Mouse (Mus musculus) liver, embryonic 11.5 days (tissue): ENCODE measurements at regions not wholly inside any gene's neighbourhood (a gene's known extent, or its start where the extent isn't known, plus 50 kb on each side); places are given as distances from the start of the nearest gene placed in this dataset.

Source experiments
- ATAC-seq: fragments of 200-750 bp; cut with Nextera tagmentation; replicated peaks from 2 replicates; pipeline ENCODE4 v1.8.0; 2017; ENCODE audit warnings: moderate number of reproducible peaks, mild to moderate bottlenecking, moderate TSS enrichment, moderate library complexity; ENCODE audit not compliant: low FRiP score
- DNase-seq: peaks from one replicate; pipeline ENCODE4 v3.0.0-alpha.2; 2017; ENCODE audit warnings: low spot score
- H3K27ac ChIP-seq: fragments of 300-500 bp; sonication (generic); 2 replicates; pipeline ENCODE4 v1.5.1; 2014; ENCODE audit warnings: mild to moderate bottlenecking, low read depth, low read length, control low read depth
- H3K27me3 ChIP-seq: fragments of 300-500 bp; sonication (generic); replicated peaks from 2 replicates; pipeline ENCODE4 v1.6.1; 2014; ENCODE audit warnings: low read length, mixed read lengths; ENCODE audit not compliant: control insufficient read depth, insufficient read depth
- H3K36me3 ChIP-seq: fragments of 300-500 bp; sonication (generic); 2 replicates; pipeline ENCODE4 v1.6.1; 2014; ENCODE audit warnings: mild to moderate bottlenecking, low read length, moderate library complexity, mixed read lengths; ENCODE audit not compliant: control insufficient read depth, insufficient read depth
- H3K4me1 ChIP-seq: fragments of 300-500 bp; sonication (generic); replicated peaks from 2 replicates; pipeline ENCODE4 v1.6.1; 2014; ENCODE audit warnings: low read length, mixed read lengths; ENCODE audit not compliant: control insufficient read depth, insufficient read depth
- H3K4me2 ChIP-seq: fragments of 300-500 bp; sonication (generic); 2 replicates; pipeline ENCODE4 v1.6.1; 2014; ENCODE audit warnings: mild to moderate bottlenecking, control low read depth, moderate library complexity
- H3K4me3 ChIP-seq: fragments of 300-500 bp; sonication (generic); 2 replicates; pipeline ENCODE4 v1.5.1; 2014; ENCODE audit warnings: low read depth, low read length, control low read depth
- H3K9ac ChIP-seq: fragments of 300-500 bp; sonication (generic); 2 replicates; pipeline ENCODE4 v1.6.1; 2014; ENCODE audit warnings: low read depth, low read length, control low read depth
- H3K9me3 ChIP-seq: fragments of 300-500 bp; sonication (generic); 2 replicates; pipeline ENCODE4 v1.6.1; 2016; ENCODE audit warnings: low read length, inconsistent platforms, mixed read lengths; ENCODE audit not compliant: control insufficient read depth
- WGBS: fragments of 180-500 bp; shearing (Covaris S2); extraction: QIAGEN DNeasy Blood & Tissue Kit; methylation state at CpG from one replicate; pipeline ENCODE4 v1.1.7; 2014; 5-methylcytosine and 5-hydroxymethylcytosine counted together

GRCm38 (mm10) chr13:53652826-53653225 lies 180.0 kb upstream of the Msx2 start:
- WGBS: 33% methylated on average over 4 of the region's 4 CpGs
- ATAC-seq: no peak

GRCm38 (mm10) chr13:53648353-53648752 lies 175.5 kb upstream of the Msx2 start:
- DNase-seq (no peak), ATAC-seq (no peak)
- H3K27ac ChIP-seq: no peak overlapping the region
- no peaks in the 10 kb centered on the region for H3K4me1 ChIP-seq
- no peak overlapping the region for H3K4me3 ChIP-seq
- no peaks in the 10 kb centered on the region for H3K9me3 ChIP-seq
- H3K4me2 ChIP-seq: no peak overlapping the region
- no peaks in the 10 kb centered on the region for H3K36me3 ChIP-seq
- no peaks in the 10 kb centered on the region for H3K27me3 ChIP-seq
- WGBS: 89% methylated on average over 15 of the region's 15 CpGs
- H3K9ac ChIP-seq: no peak overlapping the region

More at GRCm38 (mm10) chr13:53652826-53653225, 180.0 kb upstream of the Msx2 start:
- H3K9me3 ChIP-seq: no peaks in the 10 kb centered on the region
- H3K27me3 ChIP-seq: no peaks in the 10 kb centered on the region
- DNase-seq: no peak
- no peak overlapping the region for H3K9ac ChIP-seq
- no peak overlapping the region for H3K4me2 ChIP-seq
- no peaks in the 10 kb centered on the region for H3K36me3 ChIP-seq
- H3K27ac ChIP-seq: no peak overlapping the region
- no peaks in the 10 kb centered on the region for H3K4me1 ChIP-seq
- no peak overlapping the region for H3K4me3 ChIP-seq

GRCm38 (mm10) chr13:53642557-53642956 lies 169.7 kb upstream of the Msx2 start:
- Histone ChIP-seq H3K9ac (no peak overlapping the region), H3K9me3 (no peaks in the 10 kb centered on the region), H3K27me3 (no peaks in the 10 kb centered on the region), H3K4me2 (no peak overlapping the region), H3K4me1 (no peaks in the 10 kb centered on the region), H3K27ac (no peak overlapping the region), H3K36me3 (no peaks in the 10 kb centered on the region), H3K4me3 (no peak overlapping the region)
- DNase-seq (no peak), ATAC-seq (no peak)
- 81% methylated on average over 5 of the region's 5 CpGs for WGBS

DNA sequence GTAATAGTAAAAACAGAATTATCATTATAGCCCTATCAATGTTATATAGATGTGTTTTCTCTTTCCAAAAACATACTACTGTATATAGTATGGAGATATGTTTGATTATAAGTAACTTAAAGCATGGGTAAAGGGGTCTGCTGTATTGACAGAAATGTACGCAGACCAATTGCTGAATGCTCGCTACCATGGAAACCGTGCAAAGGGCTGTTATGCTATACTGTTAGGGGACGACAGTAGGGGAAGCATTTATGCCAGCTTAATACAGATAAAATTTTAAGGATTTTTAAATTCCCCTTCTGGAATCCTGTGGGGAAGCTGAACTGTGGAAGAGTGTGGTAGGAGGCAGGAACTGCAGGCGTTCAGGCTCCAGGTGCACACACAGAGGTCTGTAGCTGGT lies 166.7 kb upstream of the Msx2 start:
- no peak for ATAC-seq
- no peak overlapping the region for H3K9ac ChIP-seq

GRCm38 (mm10) chr13:53639115-53639514 lies 166.2 kb upstream of the Msx2 start:
- Histone ChIP-seq H3K4me2 (no peak overlapping the region), H3K27ac (no peak overlapping the region), H3K36me3 (no peaks in the 10 kb centered on the region), H3K9ac (no peak overlapping the region), H3K4me1 (no peaks in the 10 kb centered on the region), H3K27me3 (no peaks in the 10 kb centered on the region), H3K9me3 (no peaks in the 10 kb centered on the region), H3K4me3 (no peak overlapping the region)
- ATAC-seq: no peak
- no peak for DNase-seq
- WGBS: 65% methylated on average over 10 of the region's 10 CpGs

More for the DNA sequence above, 166.7 kb upstream of the Msx2 start:
- H3K36me3 ChIP-seq: no peaks in the 10 kb centered on the region
- H3K27me3 ChIP-seq: no peaks in the 10 kb centered on the region
- 82% methylated on average over 5 of the region's 5 CpGs for WGBS
- H3K9me3 ChIP-seq: no peaks in the 10 kb centered on the region
- no peak overlapping the region for H3K27ac ChIP-seq
- no peak overlapping the region for H3K4me2 ChIP-seq
- no peaks in the 10 kb centered on the region for H3K4me1 ChIP-seq
- DNase-seq: no peak
- H3K4me3 ChIP-seq: no peak overlapping the region

DNA sequence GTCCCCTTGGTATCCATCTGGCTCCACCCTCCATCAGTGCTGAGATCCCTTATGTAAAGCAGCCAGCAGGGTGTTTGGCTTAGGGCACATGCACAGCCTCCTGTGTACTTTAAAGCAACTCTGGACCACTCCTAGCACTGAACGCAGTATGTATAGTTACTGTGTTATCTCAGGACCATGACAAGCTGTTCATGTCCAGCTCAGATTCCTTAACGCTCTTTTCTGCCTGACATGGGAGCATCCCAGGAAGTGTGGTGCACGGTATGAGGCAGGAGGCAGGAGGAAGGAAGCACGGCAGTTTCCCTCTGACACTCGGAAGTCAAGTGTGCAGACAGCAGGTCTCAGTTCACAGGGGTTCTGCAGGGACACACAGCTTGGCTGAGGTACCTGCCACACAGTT lies 163.1 kb upstream of the Msx2 start:
- Histone ChIP-seq H3K27ac (no peak overlapping the region), H3K4me1 (no peaks in the 10 kb centered on the region), H3K36me3 (no peaks in the 10 kb centered on the region), H3K4me2 (no peak overlapping the region), H3K9ac (no peak overlapping the region), H3K9me3 (no peaks in the 10 kb centered on the region), H3K27me3 (no peaks in the 10 kb centered on the region), H3K4me3 (no peak overlapping the region)
- 57% methylated on average over 5 of the region's 5 CpGs for WGBS
- no peak for ATAC-seq
- no peak for DNase-seq

DNA sequence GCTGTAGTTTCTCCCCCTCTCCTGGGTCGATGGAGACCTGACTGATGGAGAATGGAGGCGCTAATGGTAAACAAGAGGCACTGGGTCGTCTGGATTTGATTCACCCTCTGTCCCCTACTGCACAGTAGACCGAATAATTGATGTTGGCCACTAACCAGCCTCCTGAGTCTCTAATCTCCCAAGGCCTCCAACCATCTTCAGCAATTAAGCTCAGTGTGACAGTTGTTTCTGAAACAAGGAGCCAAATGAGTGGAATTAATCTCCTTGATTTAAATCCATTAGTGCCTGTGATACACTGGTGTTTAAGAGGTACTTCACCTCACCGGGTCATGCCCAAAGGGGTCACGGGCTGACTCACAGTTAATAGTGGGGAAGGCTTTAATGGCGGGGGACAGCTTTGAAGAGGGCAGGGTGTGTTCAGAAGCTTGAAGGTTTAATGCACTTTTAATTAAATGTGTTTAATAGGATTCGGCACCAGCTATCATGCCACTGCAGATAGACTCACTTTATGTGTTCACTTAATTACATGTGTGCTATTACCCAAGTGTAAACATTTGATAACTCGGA lies 161.8 kb upstream of the Msx2 start:
- H3K27me3 ChIP-seq: no peaks in the 10 kb centered on the region
- no peaks in the 10 kb centered on the region for H3K36me3 ChIP-seq
- H3K9me3 ChIP-seq: no peaks in the 10 kb centered on the region
- no peak for ATAC-seq
- no peak overlapping the region for H3K4me2 ChIP-seq
- no peak for DNase-seq
- H3K9ac ChIP-seq: no peak overlapping the region
- H3K4me1 ChIP-seq: no peaks in the 10 kb centered on the region
- 67% methylated on average over 9 of the region's 9 CpGs for WGBS
- H3K27ac ChIP-seq: no peak overlapping the region
- H3K4me3 ChIP-seq: no peak overlapping the region

DNA sequence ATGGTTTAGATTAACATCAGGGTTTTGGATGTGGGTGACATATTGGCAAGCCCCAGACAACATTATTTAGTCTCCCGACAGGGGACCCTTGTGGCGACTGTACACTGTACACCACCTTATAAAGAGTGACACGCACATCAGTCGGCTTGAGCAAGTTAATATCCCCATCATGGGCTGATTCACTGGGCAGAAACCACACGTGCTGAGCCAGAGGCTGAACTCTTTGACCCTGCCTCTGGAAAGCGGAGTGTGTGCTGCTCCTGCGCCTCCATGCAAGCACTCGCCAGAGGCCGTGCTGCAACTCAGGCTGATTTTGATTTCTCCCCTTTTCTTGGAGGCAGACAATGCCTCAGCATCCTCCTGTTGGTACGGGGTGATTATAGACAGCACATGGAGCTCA lies 125.2 kb upstream of the Msx2 start:
- ATAC-seq (no peak), DNase-seq (no peak)
- no peak overlapping the region for H3K4me2 ChIP-seq
- no peak overlapping the region for H3K9ac ChIP-seq
- no peaks in the 10 kb centered on the region for H3K4me1 ChIP-seq
- 70% methylated on average over 10 of the region's 10 CpGs for WGBS
- H3K9me3 ChIP-seq: no peaks in the 10 kb centered on the region
- H3K27ac ChIP-seq: no peak overlapping the region
- no peaks in the 10 kb centered on the region for H3K36me3 ChIP-seq
- H3K4me3 ChIP-seq: no peak overlapping the region
- H3K27me3 ChIP-seq: no peaks in the 10 kb centered on the region

- ATAC-seq (no peak), DNase-seq (no peak)
- Histone ChIP-seq H3K27ac (no peak overlapping the region), H3K9me3 (no peaks in the 10 kb centered on the region), H3K4me1 (no peaks in the 10 kb centered on the region), H3K9ac (no peak overlapping the region), H3K36me3 (no peaks in the 10 kb centered on the region), H3K4me3 (no peak overlapping the region), H3K4me2 (no peak overlapping the region), H3K27me3 (no peaks in the 10 kb centered on the region)
- WGBS: 80% methylated on average over 19 of the region's 19 CpGs
Observed at GRCm38 (mm10) chr13:53596871-53597800, 124.3 kb upstream of the Msx2 start.
